Mouse (Mus musculus): ENCODE measurements around the gene Gm20605. TPM values are rescaled to one million over a fixed set of nuclear protein-coding genes. Genes with fewer than 3 reads are reported as not detected.
A peak's percentile ranks its signal among the peaks of the same experiment; 100 is the strongest.

Gene Gm20605
- total RNA-seq (2021) = 10 to 100 TPM; 10.7 to 11.3 TPM
- long read RNA-seq, experiment 1, full-length matches to known transcripts = 3 of 12 reads
- long read RNA-seq, experiment 1, partial matches to known transcripts = 2 of 12 reads
- long read RNA-seq, experiment 1, other reads (novel, unspliced or antisense) = 7 of 12 reads
- long read RNA-seq, experiment 2, partial matches to known transcripts = 0 of 2 reads
- long read RNA-seq, experiment 2, other reads (novel, unspliced or antisense) = 2 of 2 reads

DNA sequence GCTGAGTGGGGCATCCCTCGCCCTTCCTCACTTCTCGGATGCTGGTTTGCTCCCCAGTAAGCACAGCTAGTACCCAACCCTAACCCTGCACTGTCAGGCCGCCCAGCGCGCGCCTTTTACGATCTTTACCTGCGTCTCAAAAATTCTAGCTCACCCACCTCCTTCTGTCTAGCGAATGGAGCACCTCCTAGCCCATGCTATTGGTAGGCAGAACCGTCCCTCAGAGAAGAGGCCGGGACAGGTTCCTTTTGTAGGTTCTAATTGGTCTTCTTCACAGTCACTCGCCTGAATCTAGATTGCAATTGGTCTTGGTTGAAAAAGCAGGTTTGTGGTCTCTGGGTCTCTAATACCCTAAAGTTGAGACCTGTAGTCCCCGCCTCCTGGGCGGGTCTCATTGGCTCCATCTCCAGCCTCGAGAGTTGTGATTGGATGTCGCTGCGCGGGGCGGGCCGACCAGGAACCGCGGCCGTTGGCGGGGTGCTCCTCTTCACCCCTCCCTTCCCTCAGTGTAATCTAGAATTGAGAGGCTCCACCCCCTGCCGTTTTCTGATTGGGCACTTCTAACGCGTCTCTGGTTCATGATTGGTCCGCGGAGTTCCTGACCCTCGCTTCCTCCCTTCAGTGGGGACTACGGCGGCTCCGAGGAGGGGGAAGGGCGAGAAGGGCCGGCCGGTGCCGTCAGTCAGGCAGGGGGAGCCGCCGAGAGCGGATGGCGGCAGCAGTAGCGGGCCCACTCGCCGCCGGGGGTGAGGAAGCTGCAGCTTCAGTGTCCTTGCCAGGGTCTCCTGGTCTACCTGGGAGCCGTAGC lies at the start of gene Gm20605, which contains the start of the genes Fbxo24 and Lrch4:
Gene Gm20605 (plus strand): TSS at position 678 of the 808 bp plus-strand sequence.
Gene Fbxo24 (minus strand): TSS at position 505 of the 808 bp plus-strand sequence.
Gene Lrch4 (plus strand): TSS at position 624 of the 808 bp plus-strand sequence.
- DNase-seq (ENCODE audit: low spot score in 2 of 2) = peak; percentile 94

DNA sequence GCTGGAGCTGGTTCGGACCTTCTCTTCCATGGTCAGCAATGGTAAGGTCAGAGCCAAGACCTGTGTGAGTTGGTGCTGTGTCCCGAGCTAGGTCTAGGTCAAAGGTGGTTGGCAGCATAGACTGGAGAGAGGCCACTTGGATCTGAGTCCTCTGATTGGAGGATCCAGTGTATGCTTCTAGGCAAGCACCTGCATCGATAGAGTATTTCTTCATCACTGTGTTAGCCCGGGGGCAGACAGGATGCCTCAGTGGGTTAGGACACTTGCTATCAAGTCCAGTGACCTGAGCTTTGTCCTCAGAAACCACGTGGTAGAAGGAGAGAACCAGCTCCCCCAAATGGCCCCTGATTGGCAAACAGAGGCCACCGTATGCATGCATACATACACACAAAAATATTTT lies 48.7 kb upstream of the Gm20605 start:
- no peak for DNase-seq (ENCODE audit: low spot score in 2 of 2)

GRCm38 (mm10) chr5:137582702-137583101 lies 46.3 kb upstream of the Gm20605 start:
- no peak for DNase-seq (ENCODE audit: low spot score in 2 of 2)

DNA sequence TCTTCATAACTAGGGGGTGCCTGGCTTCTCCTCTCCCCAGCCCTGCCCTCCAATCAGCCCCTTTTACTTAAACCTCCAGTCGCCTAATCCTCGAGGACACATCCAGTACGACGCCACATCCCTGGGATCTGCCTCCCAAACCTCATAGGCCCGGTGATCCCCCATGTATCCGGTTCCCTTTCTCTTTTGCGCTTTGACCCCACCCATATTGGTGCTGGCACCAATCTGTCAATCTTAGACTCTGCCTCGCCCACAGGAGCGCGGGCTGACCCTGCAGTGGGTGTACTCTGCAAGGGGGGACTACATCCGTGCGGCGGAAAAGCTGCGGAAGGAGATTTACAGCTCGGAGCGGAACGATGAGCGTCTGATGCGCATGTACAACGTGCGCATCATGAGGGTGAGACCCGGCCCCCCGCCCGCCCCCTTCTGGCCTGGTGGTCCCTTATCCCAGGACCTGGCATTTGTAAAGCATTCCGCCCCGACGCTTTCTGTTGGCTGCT lies 45.3 kb upstream of the Gm20605 start:
- no peak for DNase-seq (ENCODE audit: low spot score in 2 of 2)

GRCm38 (mm10) chr5:137584976-137585375 lies 44.0 kb upstream of the Gm20605 start:
- DNase-seq (ENCODE audit: low spot score in 2 of 2) = peak; percentile 66 to 70

GRCm38 (mm10) chr5:137590507-137590906 lies 38.5 kb upstream of the Gm20605 start:
- no peak for DNase-seq (ENCODE audit: low spot score in 2 of 2)

DNA sequence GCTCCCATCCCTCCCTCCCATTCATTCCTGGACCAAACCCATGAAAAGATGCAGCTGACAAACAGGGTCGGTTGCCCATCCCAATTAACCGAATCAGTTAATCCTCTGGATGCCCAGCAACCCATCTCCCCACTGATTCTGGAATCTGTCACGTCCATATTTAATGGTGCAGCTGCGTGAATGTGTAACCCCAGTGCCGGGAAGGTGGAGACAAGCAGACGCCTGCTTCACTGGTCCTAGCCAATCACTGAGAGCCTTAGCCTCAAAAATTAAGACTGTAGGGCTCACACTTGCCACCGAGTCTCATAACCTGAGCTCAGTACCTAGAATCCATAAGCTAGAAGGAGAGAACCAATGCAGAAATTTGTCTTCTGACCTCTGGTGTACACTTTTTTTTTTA lies 33.1 kb upstream of the Gm20605 start:
- no peak for DNase-seq (ENCODE audit: low spot score in 2 of 2)

DNA sequence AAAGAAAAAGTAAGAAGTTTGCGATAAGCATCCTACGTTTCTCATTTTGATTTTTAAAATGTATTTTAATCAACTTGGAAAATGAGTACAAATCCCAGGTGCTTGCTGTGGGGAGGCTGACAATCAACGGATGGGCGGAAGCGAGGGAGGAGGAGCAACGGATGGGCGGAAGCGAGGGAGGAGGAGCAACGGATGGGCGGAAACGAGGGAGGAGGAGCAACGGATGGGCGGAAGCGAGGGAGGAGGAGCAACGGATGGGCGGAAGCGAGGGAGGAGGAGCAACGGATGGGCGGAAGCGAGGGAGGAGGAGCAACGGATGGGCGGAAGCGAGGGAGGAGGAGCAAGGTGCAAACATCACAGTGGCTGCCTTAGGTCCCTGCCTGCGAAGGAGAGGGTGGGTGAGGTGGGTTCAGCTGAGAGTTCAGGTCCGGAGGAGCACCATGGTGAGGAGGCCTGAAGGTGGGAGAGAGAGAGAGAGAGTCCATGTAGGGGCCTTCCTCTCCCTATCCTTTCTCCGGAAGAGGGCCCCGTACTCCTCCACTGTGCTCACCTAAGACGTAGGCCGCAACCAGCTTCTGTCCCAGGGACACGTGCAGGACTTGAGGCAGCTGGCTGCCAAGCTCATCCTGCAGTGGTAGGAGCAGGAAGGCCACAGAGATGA lies 32.2 kb upstream of the Gm20605 start:
- DNase-seq (ENCODE audit: low spot score in 2 of 2) = no peak

GRCm38 (mm10) chr5:137597625-137598024 lies 31.4 kb upstream of the Gm20605 start:
- no peak for DNase-seq (ENCODE audit: low spot score in 2 of 2)

DNA sequence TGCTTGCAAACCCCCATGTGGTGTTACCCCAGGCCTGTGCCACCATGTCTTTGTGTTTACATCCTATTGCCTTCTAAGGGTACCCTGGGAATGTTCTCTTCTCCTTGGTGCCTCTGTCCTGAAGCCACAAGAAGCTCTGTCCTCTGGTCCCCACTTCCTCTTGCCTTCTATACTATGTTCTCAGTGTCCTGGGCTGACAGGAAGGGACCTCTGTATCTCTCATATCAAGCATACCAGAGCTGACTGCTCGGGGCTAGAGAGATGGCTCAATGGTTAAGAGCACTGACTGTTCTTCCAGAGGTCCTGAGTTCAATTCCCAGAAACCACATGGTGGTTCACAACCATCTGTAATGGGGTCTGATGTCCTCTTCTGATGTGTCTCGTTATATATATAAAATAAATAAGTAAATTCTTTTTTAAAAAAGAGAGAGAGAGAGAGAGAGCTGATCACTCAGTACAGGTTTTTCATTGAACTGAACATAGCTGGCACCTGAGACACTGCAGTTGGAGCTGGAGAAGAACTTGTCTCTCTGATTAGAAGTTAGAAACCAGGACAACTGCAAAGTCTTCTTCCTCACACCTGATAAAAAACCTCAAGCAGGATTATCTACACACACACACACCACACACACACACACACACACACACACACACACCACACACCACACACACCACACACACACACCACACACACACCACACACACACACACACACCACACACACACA lies 30.7 kb upstream of the Gm20605 start:
- DNase-seq (ENCODE audit: low spot score in 2 of 2) = no peak

- no peak for DNase-seq (ENCODE audit: low spot score in 2 of 2)
Measured at GRCm38 (mm10) chr5:137599600-137599999, 29.4 kb upstream of the Gm20605 start.

DNA sequence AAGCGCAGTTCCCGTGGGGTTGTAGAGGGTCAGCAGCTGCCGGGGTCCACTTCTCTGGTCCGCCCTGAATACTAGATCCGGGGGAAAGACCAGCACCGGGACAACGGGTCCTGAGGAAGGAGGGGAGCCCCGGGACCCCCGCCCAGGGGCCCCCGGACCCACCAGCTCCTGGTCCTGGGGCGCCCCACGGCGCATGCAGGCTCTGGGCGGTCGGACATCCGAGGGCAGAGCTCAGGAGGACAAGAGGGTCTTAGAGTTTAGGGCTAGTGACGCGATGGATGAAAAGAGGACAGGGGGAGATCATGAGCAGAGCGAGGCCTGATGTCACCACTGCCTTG lies 28.7 kb upstream of the Gm20605 start:
- DNase-seq (ENCODE audit: low spot score in 2 of 2) = no peak

DNA sequence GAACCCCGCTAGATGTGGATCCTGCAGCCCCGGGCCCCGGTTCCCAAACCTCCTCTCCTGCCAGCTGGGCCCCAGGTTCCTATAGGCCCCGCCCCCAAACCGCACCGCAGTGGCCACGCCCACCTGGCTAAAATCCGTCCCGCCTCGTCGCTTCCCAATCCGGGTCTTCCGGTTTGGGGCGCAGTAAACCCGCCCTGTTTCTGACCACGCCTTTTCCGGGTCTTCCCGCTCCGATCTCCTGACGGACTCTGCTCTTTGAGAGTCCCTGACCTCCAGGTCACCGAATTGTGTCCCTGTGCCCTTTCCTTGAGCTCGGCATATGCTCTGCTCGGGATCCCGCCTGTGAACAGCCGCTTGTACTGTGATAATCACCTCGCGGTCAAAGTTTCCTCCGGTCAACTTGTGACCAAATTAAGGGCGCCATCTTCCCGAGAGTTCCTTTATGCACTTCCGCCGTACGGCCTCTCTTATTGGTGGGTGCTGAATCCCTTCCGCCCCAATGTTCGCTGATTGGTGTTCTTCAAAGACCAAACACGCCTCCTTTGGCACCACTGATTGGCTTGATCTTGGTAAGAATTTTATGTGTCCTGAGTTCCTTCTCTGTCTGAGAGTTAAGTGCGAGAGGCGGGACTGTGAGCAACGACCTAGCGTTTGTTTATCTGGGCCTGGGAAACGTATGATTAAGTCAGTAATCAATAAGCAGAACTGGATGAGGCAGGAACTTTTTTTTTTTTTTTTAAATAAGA lies 28.2 kb upstream of the Gm20605 start, which contains the start of gene Mospd3:
Gene Mospd3 (minus strand): TSS at position 440 of the 746 bp plus-strand sequence.
- DNase-seq (ENCODE audit: low spot score in 2 of 2) = peak; percentile 95 to 97

DNA sequence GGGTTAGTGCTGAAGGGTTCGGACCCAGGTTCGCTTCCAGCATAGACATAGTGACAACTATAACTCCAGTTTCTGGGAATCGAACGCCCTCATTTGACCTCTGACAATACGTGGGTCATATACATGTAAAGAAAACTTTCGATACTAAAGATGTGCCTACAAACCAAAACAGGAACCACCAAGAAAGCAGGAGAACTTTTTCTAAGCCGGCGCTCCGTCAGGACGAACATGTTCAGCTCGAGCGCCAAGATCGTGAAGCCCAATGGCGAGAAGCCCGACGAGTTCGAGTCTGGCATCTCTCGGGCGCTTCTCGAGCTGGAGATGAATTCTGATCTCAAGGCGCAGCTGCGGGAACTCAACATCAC lies 27.6 kb upstream of the Gm20605 start:
- DNase-seq (ENCODE audit: low spot score in 2 of 2) = no peak

DNA sequence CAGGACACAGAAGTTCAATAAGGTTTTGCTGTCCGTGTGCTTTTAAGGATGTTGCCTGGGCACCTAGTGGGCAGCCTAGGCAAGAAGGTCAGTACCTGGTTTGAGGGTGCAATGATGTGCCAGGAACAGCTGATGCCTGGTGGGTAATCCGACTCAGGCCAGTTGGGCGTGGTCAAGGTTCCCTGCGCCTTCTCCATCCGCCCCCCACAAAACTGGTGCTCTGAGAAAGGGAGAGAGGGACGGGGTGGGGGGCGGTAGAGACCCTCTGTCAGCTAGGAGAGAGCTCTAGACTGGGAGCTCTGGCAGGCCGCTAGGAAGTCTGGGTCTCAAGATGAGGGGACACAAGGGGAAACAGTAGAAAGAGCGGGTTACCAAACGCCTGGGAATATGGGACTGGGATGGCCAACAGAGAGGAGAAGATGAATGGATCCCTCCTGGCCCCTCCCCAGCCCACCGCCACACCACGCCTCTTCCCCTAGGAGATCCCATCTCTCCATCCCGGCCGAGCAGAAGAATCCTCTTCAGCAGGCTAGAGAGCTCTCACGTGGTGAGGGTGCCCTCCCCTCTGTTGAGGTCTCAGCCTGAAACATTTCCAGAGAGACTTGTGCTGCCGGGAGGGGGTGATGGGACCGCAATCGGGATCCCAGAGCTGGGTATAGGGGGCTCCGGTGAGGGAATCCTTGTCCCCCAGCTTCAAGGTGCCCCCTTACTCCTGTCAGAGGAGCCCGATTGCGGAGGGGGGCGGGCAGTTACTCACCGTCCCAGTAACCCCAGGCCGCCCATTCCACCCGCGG lies 20.9 kb upstream of the Gm20605 start:
- no peak for DNase-seq (ENCODE audit: low spot score in 2 of 2)

DNA sequence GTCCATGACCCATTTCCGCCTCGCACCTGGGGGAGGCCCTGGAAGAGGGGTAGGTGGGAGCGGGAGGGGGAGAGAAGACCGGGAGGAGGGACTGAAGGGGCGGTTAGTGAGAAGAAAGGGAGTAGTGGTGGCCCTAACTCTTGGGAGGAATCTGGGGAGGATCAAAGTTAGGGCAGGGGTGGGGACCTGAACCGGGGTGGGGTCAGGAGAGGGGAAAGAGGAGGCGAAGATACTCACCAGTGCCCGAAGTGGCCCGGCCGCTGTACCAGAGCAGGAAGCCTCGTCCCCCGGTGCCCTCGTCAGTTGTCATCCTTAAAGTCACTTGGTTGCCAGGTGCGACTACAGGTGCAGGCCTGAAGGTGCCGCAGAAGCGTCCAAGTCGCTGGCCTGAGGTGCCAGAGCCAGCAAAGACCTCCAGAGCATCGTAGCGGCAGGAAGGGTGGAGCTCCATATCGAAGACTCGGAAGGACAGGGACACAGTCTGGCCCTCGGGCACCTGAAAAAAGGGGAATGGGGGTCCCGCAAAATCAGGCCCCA lies 20.3 kb upstream of the Gm20605 start:
- no peak for DNase-seq (ENCODE audit: low spot score in 2 of 2)

- DNase-seq (ENCODE audit: low spot score in 2 of 2) = no peak
Measured at GRCm38 (mm10) chr5:137609292-137609691, 19.7 kb upstream of the Gm20605 start.

GRCm38 (mm10) chr5:137610056-137610455 lies 18.9 kb upstream of the Gm20605 start:
- DNase-seq (ENCODE audit: low spot score in 2 of 2) = no peak

DNA sequence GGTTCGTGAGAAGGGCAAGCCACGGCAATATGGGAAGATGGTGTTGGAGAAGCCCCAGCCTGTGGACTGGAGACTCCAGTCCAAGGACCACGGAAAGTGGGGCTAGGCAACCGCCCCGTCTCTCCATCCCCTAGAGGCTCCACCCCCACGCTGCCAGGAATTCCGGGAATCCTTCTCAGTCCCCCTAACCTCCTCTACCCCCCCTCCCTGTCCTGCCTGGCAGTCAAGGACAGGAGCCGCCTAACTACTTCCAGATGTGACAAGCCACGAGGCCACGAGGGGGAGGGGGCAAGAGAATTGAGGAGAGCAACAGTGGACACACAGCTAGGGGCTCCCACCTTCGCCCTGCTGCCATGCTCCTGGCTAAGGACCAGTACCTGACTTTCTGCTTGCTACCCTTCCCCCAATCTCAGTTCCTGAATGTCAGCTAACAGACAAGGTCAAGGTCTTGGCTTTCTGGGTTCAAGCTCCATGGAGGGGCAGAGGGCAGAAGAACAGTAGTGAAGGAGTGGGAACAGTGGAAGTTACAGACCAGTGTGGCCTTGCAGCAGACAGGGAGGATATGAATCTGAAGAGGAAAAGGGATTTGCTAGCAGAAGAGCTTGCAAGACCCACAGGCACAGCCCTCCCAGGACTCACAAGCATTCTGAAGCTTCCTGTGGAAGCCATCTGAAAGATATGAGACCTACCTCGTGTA lies 18.3 kb upstream of the Gm20605 start:
- peak; percentile 58 to 71 for DNase-seq (ENCODE audit: low spot score in 2 of 2)
